Mouse (Mus musculus) right cerebral cortex, postnatal 10 days (tissue): ENCODE data around the gene Gm37240.
A peak's percentile ranks its signal among the peaks of the same experiment; 100 is the strongest.

ENCODE experiments used
- DNase-seq, 2 experiments: peaks; one replicate each; pipeline ENCODE4 v3.0.0; 2021; ENCODE audit warnings: low spot score in 2 of 2

Gm37240 gene

GRCm38 (mm10) chr3:85398483-85398835 is 488.9 kb downstream of the Gm37240 start:
- DNase-seq = no peak

GRCm38 (mm10) chr3:85397816-85398482 is 489.4 kb downstream of the Gm37240 start:
- DNase-seq = no peak

DNA sequence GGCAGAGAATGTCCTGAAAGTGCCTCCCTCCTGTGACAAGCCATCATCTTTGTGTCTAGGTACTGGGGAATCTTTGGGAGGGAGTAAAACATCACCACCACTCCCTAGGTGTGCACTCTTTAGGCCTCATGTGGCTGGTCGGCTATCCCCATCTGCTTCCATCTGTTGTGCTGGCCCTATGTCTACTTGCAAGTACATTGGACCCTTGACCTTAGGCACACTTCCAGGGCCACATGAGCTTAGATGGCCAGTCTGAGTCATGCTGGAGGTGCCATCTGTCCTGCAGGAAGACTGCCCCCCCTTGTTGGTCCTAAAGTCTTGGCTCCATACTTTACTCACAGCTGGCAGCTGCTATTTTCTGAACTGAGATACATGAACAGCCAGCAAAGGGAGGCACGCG is 493.9 kb downstream of the Gm37240 start:
- no peak for DNase-seq

GRCm38 (mm10) chr3:85391756-85392155 is 495.6 kb downstream of the Gm37240 start:
- no peak for DNase-seq

DNA sequence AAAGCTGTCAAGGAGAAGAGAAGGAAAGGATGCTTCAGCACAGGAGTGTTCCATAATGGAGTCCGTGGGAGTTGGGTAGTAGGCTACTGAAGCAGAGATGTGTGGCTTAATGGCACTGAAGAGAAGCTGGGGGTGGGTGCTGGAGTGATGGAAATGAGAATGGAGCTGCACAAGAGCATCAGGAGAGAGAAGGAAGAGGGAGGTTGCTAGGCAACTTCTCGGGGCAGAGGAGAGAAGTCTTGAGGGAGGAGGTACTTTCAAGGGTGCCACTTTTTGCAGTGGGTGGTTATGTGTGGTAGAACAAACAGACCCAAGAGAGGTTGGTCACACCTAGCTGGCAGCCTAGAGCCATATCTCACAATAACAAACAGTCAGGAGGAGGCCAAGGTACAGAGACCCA is 496.2 kb downstream of the Gm37240 start:
- DNase-seq = peak; percentile 66 to 83

DNA sequence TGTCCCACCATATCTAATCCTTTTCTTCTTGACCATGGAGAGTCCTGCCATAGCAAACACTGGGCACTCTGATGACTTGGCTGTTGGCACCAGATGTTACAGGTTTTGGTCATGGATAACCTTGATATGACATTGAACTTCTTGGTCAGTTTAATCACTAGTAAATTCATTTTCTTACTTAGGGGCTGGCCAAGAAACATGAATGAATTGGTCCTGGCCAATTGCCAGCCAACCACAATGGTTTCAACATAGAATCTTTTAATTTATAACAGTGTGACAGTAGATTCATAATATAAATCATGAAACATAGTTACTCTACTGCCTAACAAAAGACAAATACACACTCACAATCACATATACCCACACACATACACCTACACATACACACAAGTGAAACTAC is 501.9 kb downstream of the Gm37240 start:
- no peak for DNase-seq

DNA sequence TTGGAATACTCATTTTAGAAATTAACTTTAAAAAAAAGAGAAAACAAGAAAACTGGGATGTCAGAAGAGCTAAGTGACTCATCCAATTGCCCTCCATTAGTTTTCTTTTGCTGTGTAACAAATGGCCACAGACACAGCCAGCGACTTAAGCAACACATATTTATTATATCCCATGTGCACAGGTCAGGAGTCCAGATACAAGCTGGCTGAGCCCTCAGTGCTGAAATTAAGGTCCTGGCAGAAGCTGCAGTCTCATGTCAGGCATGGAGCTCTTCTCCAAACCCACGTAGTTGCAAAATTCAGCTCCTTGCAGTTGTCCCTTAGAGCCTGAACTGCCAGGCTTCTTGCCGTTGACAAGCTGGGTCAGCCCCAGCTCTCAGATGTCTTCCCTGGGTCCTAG is 504.0 kb downstream of the Gm37240 start:
- no peak for DNase-seq

- DNase-seq = peak in 1 of 2 experiments; percentile 63
These were observed 508.5 kb downstream of the Gm37240 start for GRCm38 (mm10) chr3:85378703-85379395.

DNA sequence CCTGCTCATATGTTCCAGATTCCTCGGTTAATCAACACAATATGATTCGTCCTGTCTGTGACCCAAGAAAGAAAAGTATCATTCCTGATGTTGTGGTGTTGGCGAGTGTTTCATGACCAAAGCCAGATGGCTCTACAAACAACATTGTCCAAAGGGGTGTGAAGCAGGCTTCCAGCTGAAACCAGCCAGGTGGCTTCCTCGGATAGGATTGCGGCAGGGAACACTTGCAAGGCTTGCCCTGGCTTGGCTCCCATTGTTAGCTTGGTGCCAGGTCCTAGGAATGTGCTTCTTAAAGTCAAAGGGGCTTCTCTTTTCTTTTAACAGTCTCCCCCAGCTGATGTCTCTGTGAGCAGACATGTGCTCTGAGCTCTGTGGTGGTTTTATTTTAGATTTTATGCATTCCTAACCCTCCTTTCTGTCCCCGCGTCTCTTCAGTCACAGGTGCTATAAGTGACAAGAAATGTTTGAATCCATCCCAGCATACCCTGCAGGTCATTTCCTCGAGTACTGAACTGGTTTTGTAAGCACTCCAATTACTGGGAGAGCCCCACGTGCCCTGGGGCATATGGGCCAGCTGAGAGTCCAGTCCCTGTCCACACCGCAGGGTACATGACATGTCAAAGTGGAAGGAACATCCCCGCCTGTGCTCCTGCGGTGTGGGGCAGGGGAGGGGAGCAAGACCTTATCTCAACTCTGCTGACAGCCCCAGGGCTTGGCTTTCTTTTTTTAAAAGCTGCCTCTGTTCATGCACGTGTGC is 509.2 kb downstream of the Gm37240 start:
- DNase-seq = peak in 1 of 2 experiments; percentile 51

- peak in 1 of 2 experiments; percentile 63 for DNase-seq
These were observed 509.8 kb downstream of the Gm37240 start for GRCm38 (mm10) chr3:85377505-85377904.

- no peak for DNase-seq
These were observed 510.8 kb downstream of the Gm37240 start for GRCm38 (mm10) chr3:85376541-85376940.

GRCm38 (mm10) chr3:85373039-85373438 is 514.3 kb downstream of the Gm37240 start:
- no peak for DNase-seq

- no peak for DNase-seq
These were observed 517.5 kb downstream of the Gm37240 start for GRCm38 (mm10) chr3:85369847-85370246.

- peak in 1 of 2 experiments; percentile 39 for DNase-seq
These were observed 518.2 kb downstream of the Gm37240 start for GRCm38 (mm10) chr3:85369157-85369556.

DNA sequence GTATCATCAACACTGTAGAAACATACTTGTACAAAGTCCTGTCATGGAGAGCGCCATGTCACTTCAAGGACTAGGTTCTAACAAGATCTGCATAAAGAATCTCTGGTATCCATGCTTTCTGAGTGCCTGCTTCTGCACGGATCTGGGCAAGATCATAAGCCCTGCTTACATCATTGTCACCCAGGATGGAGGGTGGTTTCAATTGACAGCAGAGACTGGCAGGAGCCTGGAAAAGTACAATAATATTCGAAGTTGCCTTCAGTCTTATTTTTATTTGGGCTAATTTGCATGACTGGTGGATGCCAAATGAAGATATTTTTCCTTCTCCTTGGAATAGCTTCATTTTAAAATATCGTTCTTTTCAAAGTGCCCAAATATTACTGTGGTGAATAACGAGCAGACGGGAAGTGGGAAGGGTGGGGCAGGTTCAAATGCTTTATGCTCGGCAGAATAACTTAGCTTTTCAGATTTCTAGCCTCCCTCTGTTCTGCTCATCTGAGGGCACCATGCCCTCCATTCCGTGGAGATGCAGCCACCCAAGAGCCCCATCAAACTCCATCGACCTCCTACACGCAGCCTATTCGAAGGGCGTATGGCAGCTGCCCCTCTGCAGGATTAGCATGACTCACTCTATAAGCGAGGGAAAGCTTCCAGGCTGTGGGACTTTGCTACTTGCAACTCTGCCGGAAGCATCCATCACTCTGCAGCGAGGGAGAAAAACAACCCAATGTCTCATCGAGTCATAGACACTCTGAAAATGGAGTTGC is 518.8 kb downstream of the Gm37240 start:
- peak; percentile 63 to 80 for DNase-seq

GRCm38 (mm10) chr3:85364591-85365343 is 522.6 kb downstream of the Gm37240 start:
- DNase-seq = no peak

DNA sequence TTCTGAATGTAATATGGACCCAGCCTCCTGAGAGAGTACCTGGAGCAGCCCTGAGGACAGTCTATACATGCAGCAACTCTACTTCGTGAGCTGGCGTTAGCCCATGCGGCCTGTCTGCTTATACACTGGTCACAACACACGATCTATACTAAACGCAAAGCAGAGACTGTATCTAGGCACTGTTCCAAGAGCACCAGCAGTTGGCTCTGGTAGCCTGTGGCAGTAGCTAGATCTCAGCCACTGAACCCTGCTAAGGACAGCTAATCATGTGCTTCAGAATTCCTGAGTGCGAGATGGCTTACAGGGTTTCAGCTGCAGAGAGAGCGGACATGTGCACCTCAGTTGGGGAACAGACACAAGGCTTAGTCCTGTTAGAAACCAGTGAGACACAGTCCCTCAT is 524.4 kb downstream of the Gm37240 start:
- no peak for DNase-seq

DNA sequence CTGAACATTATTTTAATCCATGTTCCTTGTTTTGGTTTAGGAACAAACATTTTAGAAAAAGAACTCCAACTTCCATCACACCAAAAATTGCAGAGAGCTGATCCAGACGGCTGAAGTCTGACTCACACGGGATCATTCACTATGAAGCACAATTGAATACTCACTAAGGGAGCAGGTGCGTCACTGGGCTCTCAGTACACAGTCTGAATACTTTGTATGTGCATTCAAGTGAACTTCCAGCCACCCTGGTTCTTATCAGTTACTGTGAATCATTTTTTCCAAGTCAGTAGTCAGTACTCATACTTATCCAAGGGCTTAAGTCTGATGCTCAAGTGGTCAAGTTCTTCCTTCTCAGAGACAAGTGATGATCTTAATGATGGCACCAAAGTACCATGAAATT is 530.9 kb downstream of the Gm37240 start:
- DNase-seq = no peak

- DNase-seq = no peak
These were observed 539.3 kb downstream of the Gm37240 start for GRCm38 (mm10) chr3:85348021-85348420.

DNA sequence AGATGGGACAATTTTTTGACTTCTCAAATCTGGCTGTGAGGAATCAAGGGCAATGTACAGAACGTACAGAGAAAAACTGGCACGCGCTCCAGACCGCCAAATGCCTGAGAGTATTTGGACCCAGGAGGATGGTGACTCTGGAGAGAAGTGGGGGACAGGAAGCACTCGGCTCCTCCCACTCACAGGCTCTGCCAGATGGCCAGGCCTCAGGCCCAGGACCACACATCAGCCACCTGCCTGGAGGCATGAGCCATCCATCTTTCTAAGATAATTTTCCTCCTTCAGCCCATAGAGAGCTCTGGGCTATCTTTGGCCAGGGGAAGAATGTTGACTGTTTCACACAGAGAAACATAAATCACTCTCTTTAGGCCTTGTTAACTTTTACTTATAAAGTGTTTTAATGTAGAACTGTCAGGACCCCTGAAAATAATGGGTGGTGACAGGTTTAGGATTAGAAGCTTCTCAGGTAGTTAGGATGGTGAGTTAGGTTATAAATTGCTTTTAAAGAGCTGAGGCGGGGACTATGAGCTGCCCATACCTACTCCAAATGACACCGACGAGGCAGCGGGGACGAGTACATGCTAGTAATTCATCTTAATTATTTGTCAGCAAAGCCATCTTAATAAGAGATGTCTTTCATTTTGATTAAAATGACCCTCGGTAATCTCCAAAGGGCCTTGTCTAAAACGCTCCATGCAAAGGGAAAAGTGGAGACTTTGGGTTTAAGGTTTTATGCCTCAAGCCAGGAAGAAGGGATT is 546.0 kb downstream of the Gm37240 start:
- DNase-seq = peak in 1 of 2 experiments; percentile 43
